Mouse (Mus musculus) CD8-positive naive resting alpha-beta T cell, adult 57 days (primary cell): ENCODE results near the gene Armcx4. TPM values are rescaled to one million over a fixed set of nuclear protein-coding genes. Genes with fewer than 3 reads are reported as not detected.

Experiments
- total RNA-seq: library from RNA; stranded (reverse); gene quantifications from one replicate; pipeline ENCODE4 v1.2.4, GENCODE M21; 2023

Gene Armcx4
- 8.9 TPM for total RNA-seq

GRCm38 (mm10) chrX:134686267-134686666 is at the start of gene Armcx4:
Armcx4 (plus strand) TSS chrX:134686519.

DNA sequence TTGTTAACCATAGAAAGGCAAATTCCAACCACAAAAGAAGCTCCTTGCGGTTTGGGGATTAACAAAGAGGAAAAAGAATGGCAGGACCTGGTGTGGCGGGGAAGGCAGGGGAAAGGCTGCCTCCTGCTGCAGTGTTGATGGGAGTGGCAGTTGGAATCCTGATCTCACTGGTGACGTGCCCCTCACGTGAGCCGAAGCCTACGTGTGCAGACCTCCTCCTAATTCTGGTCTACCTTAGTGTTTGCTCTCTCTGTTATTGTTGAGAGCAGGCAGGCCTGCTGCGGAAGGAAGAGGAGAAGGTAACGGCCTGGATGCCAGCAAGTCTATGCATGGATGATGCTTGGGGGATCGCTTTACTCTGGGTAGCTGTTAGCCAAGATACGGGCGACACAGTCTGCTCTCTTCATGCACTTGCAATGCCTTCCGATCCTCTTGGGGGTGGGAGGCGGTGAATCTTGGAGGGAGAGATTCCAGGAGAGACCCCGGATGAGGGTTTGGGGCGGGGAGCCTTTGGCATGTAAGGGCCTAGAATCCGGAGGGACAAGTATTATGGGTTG is 31.5 kb downstream of the Armcx4 start, which contains the start of gene Armcx1:
Gene Armcx1, plus strand, starts transcription at position 212 of the 557 bp plus-strand sequence.

Other genes with a start within 250 kb of the Armcx4 start
- gene Taf7l, start 210.0 kb upstream of the Armcx4 start, total RNA-seq: not detected
- gene Timm8a1, start 144.7 kb upstream of the Armcx4 start, total RNA-seq: 15.3 TPM
- 9.8 TPM for gene Btk, start 102.9 kb upstream of the Armcx4 start, total RNA-seq
- gene Rpl36a, start 100.9 kb upstream of the Armcx4 start, total RNA-seq: 732 TPM
- 16.3 TPM for gene Gla, start 85.4 kb upstream of the Armcx4 start, total RNA-seq
- 127 TPM for gene Hnrnph2, start 85.3 kb upstream of the Armcx4 start, total RNA-seq
- 7.5 TPM for gene Armcx1, start 31.4 kb downstream of the Armcx4 start, total RNA-seq
- gene Armcx6, start 64.9 kb downstream of the Armcx4 start, total RNA-seq: 2.9 TPM
- 12.0 TPM for gene Armcx3, start 70.1 kb downstream of the Armcx4 start, total RNA-seq
- 32.3 TPM for gene Armcx2, start 122.7 kb downstream of the Armcx4 start, total RNA-seq